Comparison of ENCODE assay signal across 21 mouse cellular contexts in genomic region chr11:121457874-121458273, GRCm38 (mm10). TPM values are rescaled to one million over a fixed set of nuclear protein-coding genes. Genes with fewer than 3 reads are reported as not detected.
DNase-seq lines count a peak whose midpoint lies in the region; ATAC-seq and TF ChIP-seq lines count a peak whose summit lies in the region.
"Had no signal": no experiment of that assay in that cellular context is flagged by ENCODE, and none has a peak within 500 bp of the region (broad histone marks: within the 10 kb centered on the region; RNA-seq: fewer than 3 reads in every experiment).

No protein-coding gene starts in this region.

- peaks cover 50% of the 10 kb centered on the region for H3K36me3 ChIP-seq in intestine, postnatal 0 days (ENCODE audit: control insufficient read depth, insufficient read depth)
- peaks cover 19% of the 10 kb centered on the region for H3K36me3 ChIP-seq in intestine, embryonic 15.5 days
- H3K36me3 ChIP-seq in midbrain, postnatal 0 days (ENCODE audit: insufficient read depth, low read length), result peaks cover 34% of the 10 kb centered on the region
- H3K36me3 ChIP-seq in midbrain, embryonic 16.5 days (ENCODE audit: control insufficient read depth, insufficient read depth, low read length), result peaks cover 25% of the 10 kb centered on the region

- TF ChIP-seq CTCF in intestine, postnatal 0 days (IDR thresholded peaks at IDR 0.05; ENCODE audit: low read depth), result peak; percentile 31; the same call in 1 of the 2 replicates
- peak; percentile 31 for TF ChIP-seq CTCF in midbrain, postnatal 0 days (IDR thresholded peaks at IDR 0.05)
- peak; percentile 11; the same call in 1 of the 2 replicates for TF ChIP-seq CTCF in bone marrow macrophage, adult 2 months (IDR thresholded peaks at IDR 0.05; ENCODE audit: low read depth, low read length)

- no peak overlapping the region for H3K9ac ChIP-seq in intestine, postnatal 0 days (ENCODE audit: low read depth, low read length)
- H3K9ac ChIP-seq in intestine, embryonic 15.5 days, result no peak overlapping the region
- H3K9ac ChIP-seq in midbrain, postnatal 0 days (replicated peaks; ENCODE audit: low read length, poor library complexity, severe bottlenecking), result no peak overlapping the region
- H3K9ac ChIP-seq in midbrain, embryonic 16.5 days (ENCODE audit: low read depth, low read length), result no peak overlapping the region
- H3K9ac ChIP-seq: hindbrain, embryonic 15.5 days; limb, embryonic 12.5 days had no signal

- H3K4me1 ChIP-seq in intestine, postnatal 0 days (replicated peaks; ENCODE audit: control insufficient read depth, insufficient read depth, low read length), result no peaks in the 10 kb centered on the region
- H3K4me1 ChIP-seq in intestine, embryonic 15.5 days (replicated peaks), result 0 out of 2 replicates have a peak, but pooled peaks cover 4% of the 10 kb centered on the region
- H3K4me1 ChIP-seq in midbrain, postnatal 0 days (ENCODE audit: insufficient read depth, low read length), result peaks cover 2% of the 10 kb centered on the region; the same call in 1 of the 2 replicates
- H3K4me1 ChIP-seq in midbrain, embryonic 16.5 days (ENCODE audit: control insufficient read depth, insufficient read depth, low read length), result peaks cover 9% of the 10 kb centered on the region
- peaks cover 4% of the 10 kb centered on the region for H3K4me1 ChIP-seq in bone marrow macrophage, adult 2 months (ENCODE audit: control insufficient read depth, insufficient read depth, low read length)
- H3K4me1 ChIP-seq: heart, embryonic 10.5 days had no signal

- H3K4me3 ChIP-seq in intestine, postnatal 0 days (ENCODE audit: low read depth, low read length), result no peak overlapping the region
- H3K4me3 ChIP-seq in intestine, embryonic 15.5 days (replicated peaks), result no peak overlapping the region
- no peak overlapping the region for H3K4me3 ChIP-seq in midbrain, postnatal 0 days (ENCODE audit: low read depth, low read length)
- no peak overlapping the region for H3K4me3 ChIP-seq in midbrain, embryonic 16.5 days (ENCODE audit: low read depth, low read length)
- H3K4me3 ChIP-seq in bone marrow macrophage, adult 2 months (ENCODE audit: insufficient read depth, low read length), result no peak overlapping the region
- H3K4me3 ChIP-seq: embryonic facial prominence, embryonic 10.5 days; erythroblast, embryonic 14.5 days; heart, embryonic 10.5 days; hindbrain, embryonic 15.5 days; limb, embryonic 12.5 days had no signal

- no peak overlapping the region for H3K27ac ChIP-seq in intestine, postnatal 0 days (ENCODE audit: low read depth, low read length)
- no peak overlapping the region for H3K27ac ChIP-seq in intestine, embryonic 15.5 days
- H3K27ac ChIP-seq in midbrain, postnatal 0 days (ENCODE audit: low read depth, low read length), result no peak overlapping the region
- H3K27ac ChIP-seq in midbrain, embryonic 16.5 days (ENCODE audit: low read length), result no peak overlapping the region
- H3K27ac ChIP-seq in bone marrow macrophage, adult 2 months (ENCODE audit: insufficient read depth, low read depth, low read length), result no peak overlapping the region
- H3K27ac ChIP-seq: embryonic facial prominence, embryonic 10.5 days; heart, embryonic 10.5 days; hindbrain, embryonic 15.5 days; limb, embryonic 12.5 days had no signal

- H3K27me3 ChIP-seq in intestine, postnatal 0 days (replicated peaks; ENCODE audit: control insufficient read depth, insufficient read depth, low read length), result no peaks in the 10 kb centered on the region
- H3K27me3 ChIP-seq in intestine, embryonic 15.5 days (replicated peaks), result no peaks in the 10 kb centered on the region
- no peaks in the 10 kb centered on the region for H3K27me3 ChIP-seq in midbrain, postnatal 0 days (ENCODE audit: insufficient read depth, low read length)
- H3K27me3 ChIP-seq in midbrain, embryonic 16.5 days (ENCODE audit: control insufficient read depth, insufficient read depth, low read depth, low read length), result no peaks in the 10 kb centered on the region
- H3K27me3 ChIP-seq: hindbrain, embryonic 15.5 days; limb, embryonic 12.5 days had no signal

- 90% methylated on average over 3 of the region's 3 CpGs for WGBS in intestine, postnatal 0 days
- WGBS in intestine, embryonic 15.5 days, result 85% methylated on average over 3 of the region's 3 CpGs
- WGBS in midbrain, postnatal 0 days, result 92% methylated on average over 3 of the region's 3 CpGs
- WGBS in midbrain, embryonic 16.5 days, result 94% methylated on average over 3 of the region's 3 CpGs

- TF ChIP-seq POLR2A in bone marrow macrophage, adult 2 months (IDR thresholded peaks at IDR 0.05; ENCODE audit: borderline replicate concordance, low read depth, low read length), result no peak

- H3K9me3 ChIP-seq in intestine, postnatal 0 days (ENCODE audit: control insufficient read depth), result no peaks in the 10 kb centered on the region
- no peaks in the 10 kb centered on the region for H3K9me3 ChIP-seq in intestine, embryonic 15.5 days
- no peaks in the 10 kb centered on the region for H3K9me3 ChIP-seq in midbrain, postnatal 0 days (ENCODE audit: low read length)
- H3K9me3 ChIP-seq in midbrain, embryonic 16.5 days (replicated peaks; ENCODE audit: control insufficient read depth, low read length, poor library complexity, severe bottlenecking), result no peaks in the 10 kb centered on the region
- H3K9me3 ChIP-seq: embryonic facial prominence, embryonic 10.5 days; heart, embryonic 10.5 days; hindbrain, embryonic 15.5 days; limb, embryonic 12.5 days had no signal

- H3K4me2 ChIP-seq in intestine, postnatal 0 days (replicated peaks; ENCODE audit: low read depth), result no peak overlapping the region
- H3K4me2 ChIP-seq in intestine, embryonic 15.5 days (replicated peaks), result no peak overlapping the region
- H3K4me2 ChIP-seq in midbrain, postnatal 0 days (ENCODE audit: low read depth, low read length, poor library complexity, severe bottlenecking), result no peak overlapping the region
- no peak overlapping the region for H3K4me2 ChIP-seq in midbrain, embryonic 16.5 days (ENCODE audit: low read length)
- H3K4me2 ChIP-seq: hindbrain, embryonic 15.5 days; limb, embryonic 12.5 days had no signal

- ATAC-seq in intestine, postnatal 0 days, result no peak
- ATAC-seq in intestine, embryonic 15.5 days, result no peak
- ATAC-seq in midbrain, postnatal 0 days (ENCODE audit: low FRiP score), result no peak
- no peak for ATAC-seq in midbrain, embryonic 16.5 days
- ATAC-seq: forebrain, embryonic 16.5 days had no signal

- DNase-seq in midbrain, postnatal 0 days (ENCODE audit: low spot score), result no peak
- no peak for DNase-seq in heart, adult 8-10 months (ENCODE audit: low spot score)
- no peak for DNase-seq in retina, postnatal 1 day
- DNase-seq: adrenal gland, postnatal 10 days; cerebellum, postnatal 10 days; gastrocnemius, postnatal 10 days; heart, postnatal 14 days; kidney, adult 8-10 months; spleen, adult 18-20 months; thymus, postnatal 36 days had no signal

RNA-seq across cellular contexts. Expression of gene Tbcd, which starts 6.1 kb away (rescaled TPM):
- 29.9 and 31.5 TPM in 2 replicates for polyA plus RNA-seq in intestine, postnatal 0 days (2015; fragmentation: Nextera tagmentation; extraction: Ambion mirVana)
- polyA plus RNA-seq in intestine, embryonic 15.5 days (2015; fragmentation: Nextera tagmentation; extraction: Ambion mirVana), result 34.7 and 38.7 TPM in 2 replicates
- total RNA-seq in midbrain, postnatal 0 days (2014; rRNA removed), result 87.9 and 104 TPM in 2 replicates
- polyA plus RNA-seq in midbrain, postnatal 0 days (2015; fragmentation: Nextera tagmentation; extraction: Ambion mirVana), result 56.5 and 58.4 TPM in 2 replicates
- 60.6 and 62.5 TPM in 2 replicates for polyA plus RNA-seq in midbrain, embryonic 16.5 days (2015; fragmentation: Nextera tagmentation; extraction: Ambion mirVana)
- polyA plus RNA-seq in bone marrow macrophage, adult 2 months (2012; ENCODE audit: insufficient read depth, insufficient read length, missing spikeins), result 25.2 and 27.4 TPM in 2 replicates
- total RNA-seq in heart, adult 8-10 months (2022), result 10 to 100 TPM; 11.7 to 13.9 (median 12.5) TPM

RNA-seq across cellular contexts. Expression of gene Fn3k, which starts 23.2 kb away (rescaled TPM):
- 0.51 and 0.60 TPM in 2 replicates for polyA plus RNA-seq in intestine, postnatal 0 days (2015; fragmentation: Nextera tagmentation; extraction: Ambion mirVana)
- 1.3 and 1.6 TPM in 2 replicates for polyA plus RNA-seq in intestine, embryonic 15.5 days (2015; fragmentation: Nextera tagmentation; extraction: Ambion mirVana)
- 2.2 and 8.2 TPM in 2 replicates for total RNA-seq in midbrain, postnatal 0 days (2014; rRNA removed)
- 3.7 and 3.9 TPM in 2 replicates for polyA plus RNA-seq in midbrain, postnatal 0 days (2015; fragmentation: Nextera tagmentation; extraction: Ambion mirVana)
- polyA plus RNA-seq in midbrain, embryonic 16.5 days (2015; fragmentation: Nextera tagmentation; extraction: Ambion mirVana), result 4.3 and 6.0 TPM in 2 replicates
- 0.46 and 0.73 TPM in 2 replicates for polyA plus RNA-seq in bone marrow macrophage, adult 2 months (2012; ENCODE audit: insufficient read depth, insufficient read length, missing spikeins)
- total RNA-seq in heart, adult 8-10 months (2022), result 10 to 100 TPM; 26.4 to 33.5 (median 30.8) TPM
- total RNA-seq: neutrophil, adult 5-6 weeks had no signal

RNA-seq across cellular contexts. Expression of gene Fn3krp, which starts 36.7 kb away (rescaled TPM):
- 3.4 and 3.5 TPM in 2 replicates for polyA plus RNA-seq in intestine, postnatal 0 days (2015; fragmentation: Nextera tagmentation; extraction: Ambion mirVana)
- 6.4 and 7.1 TPM in 2 replicates for polyA plus RNA-seq in intestine, embryonic 15.5 days (2015; fragmentation: Nextera tagmentation; extraction: Ambion mirVana)
- total RNA-seq in midbrain, postnatal 0 days (2014; rRNA removed), result 17.2 and 22.4 TPM in 2 replicates
- polyA plus RNA-seq in midbrain, postnatal 0 days (2015; fragmentation: Nextera tagmentation; extraction: Ambion mirVana), result 8.3 and 9.0 TPM in 2 replicates
- polyA plus RNA-seq in midbrain, embryonic 16.5 days (2015; fragmentation: Nextera tagmentation; extraction: Ambion mirVana), result 8.2 and 12.4 TPM in 2 replicates
- 9.2 and 10.4 TPM in 2 replicates for polyA plus RNA-seq in bone marrow macrophage, adult 2 months (2012; ENCODE audit: insufficient read depth, insufficient read length, missing spikeins)
- total RNA-seq in heart, adult 8-10 months (2022), result 1 to 10 TPM; 4.8 to 6.5 (median 5.4) TPM
